Mouse (Mus musculus): ENCODE measurements around the gene Atp2a2.

DNA sequence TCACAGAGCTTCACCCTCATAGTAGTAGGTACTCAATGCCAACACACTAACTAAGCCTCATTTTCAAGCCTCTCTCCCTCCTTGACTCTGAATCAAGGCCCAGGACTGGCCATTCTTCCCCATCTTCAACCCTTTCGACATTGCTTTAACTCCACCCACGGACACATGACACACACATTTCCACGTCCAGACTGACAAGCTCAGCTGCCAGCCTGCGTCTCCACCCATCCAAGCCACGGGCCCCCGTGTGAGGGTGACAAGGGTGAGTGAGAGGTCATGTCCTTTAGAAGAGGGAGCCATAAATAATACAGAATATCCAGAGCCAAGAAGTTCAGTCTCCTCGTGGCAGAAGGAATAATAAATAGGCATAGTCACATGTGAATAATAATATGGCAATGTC is 7.6 kb upstream of the Atp2a2 start:
- TF ChIP-seq CTCF (IDR thresholded peaks at IDR 0.05; ENCODE audit: low read depth, low read length) (no peak), GATA1 (IDR thresholded peaks at IDR 0.05; ENCODE audit: borderline replicate concordance, low read length) (no peak), TAL1 (conservative IDR thresholded peaks at IDR 0.05; ENCODE audit: low read depth, low read length) (no peak), POLR2AphosphoS5 (IDR thresholded peaks at IDR 0.05; ENCODE audit: insufficient replicate concordance, low read depth, low read length) (no peak)
